Comparison of ENCODE assay signal across 10 mouse cellular contexts in the genomic region with DNA sequence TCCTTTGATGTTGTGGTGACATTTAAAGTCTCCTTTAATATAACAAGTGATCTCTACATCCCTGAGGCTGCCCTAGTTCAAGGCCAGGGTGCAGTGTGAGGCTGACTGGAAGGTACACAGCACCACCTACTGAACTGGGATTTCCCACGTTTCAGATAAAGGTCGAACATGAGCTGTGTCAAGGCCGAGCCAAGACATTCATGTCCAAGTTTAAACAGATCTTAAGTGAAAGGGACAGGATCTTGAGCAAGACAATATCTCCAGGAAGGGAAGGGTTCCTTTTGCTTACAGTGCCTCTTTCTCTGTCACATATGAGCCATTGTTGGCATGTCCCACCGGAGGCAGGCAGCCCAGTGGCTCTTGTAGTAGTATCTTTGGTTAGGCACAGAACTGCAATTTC.
DNase-seq lines count a peak whose midpoint lies in the region.
"Had no signal": no experiment of that assay in that cellular context is flagged by ENCODE, and none has a peak within 500 bp of the region (broad histone marks: within the 10 kb centered on the region; RNA-seq: fewer than 3 reads in every experiment).

No protein-coding gene starts in this region.

- intact Hi-C loops in heart, postnatal 14 days (cut with DNase I) = loop anchor here (5.0 to 10.0 kb wide), 5 partner anchors 96 to 1629 kb away; no protein-coding TSS in a partner anchor
- intact Hi-C loops in left cerebral cortex, postnatal 14 days (cut with DNase I) = no loop called here

- DNase-seq in embryo, embryonic 10 days (ENCODE audit: low spot score) = peak; percentile 27
- no peak for DNase-seq in embryo, embryonic 9.5 days (ENCODE audit: extremely low spot score)
- peak; percentile 5 for DNase-seq in NIH3T3 (ENCODE audit: low read depth)
- DNase-seq in heart, postnatal 14 days = peak; percentile 4 to 11
- DNase-seq in lung, adult 18-20 months = peak; percentile 32 to 43
- DNase-seq in cerebellum, adult 8-10 months = no peak
- no peak for DNase-seq in right cerebral cortex, adult 18-20 months
- DNase-seq in left cerebral cortex, postnatal 14 days (ENCODE audit: low spot score in 2 of 2) = no peak
- DNase-seq: cerebellum, postnatal 14 days; gastrocnemius, postnatal 36 days had no signal

Comparison
In these comparisons a context has a peak if more than half of its experiments do, and no peak if none do; other contexts are left out.
1. DNase-seq: peak in embryo, embryonic 10 days (single experiment), NIH3T3 (single experiment), heart, postnatal 14 days (2 of 2) and lung, adult 18-20 months (2 of 2); none in embryo, embryonic 9.5 days (single experiment), cerebellum, adult 8-10 months (single experiment), right cerebral cortex, adult 18-20 months (single experiment) and left cerebral cortex, postnatal 14 days (0 of 2).